Mouse (Mus musculus) cerebellum, adult 11 months (tissue): ENCODE measurements around the gene Akr1b3.
"Not testable (repeated sequence)": the region's sequence is repeated elsewhere in the genome, so short reads cannot be mapped to it uniquely, and the experiment has no call there.

ENCODE experiments used
- DNase-seq: peaks from one replicate; pipeline ENCODE4 v3.0.0; 2022

The Akr1b3 gene

GRCm38 (mm10) chr6:34316854-34317771 lies at the start of gene Akr1b3:
Gene Akr1b3, minus strand, starts transcription at chr6:34317478.
- peak; percentile 82 for DNase-seq

- no peak for DNase-seq
Observed at GRCm38 (mm10) chr6:34364217-34365136, 47.2 kb upstream of the Akr1b3 start.

GRCm38 (mm10) chr6:34355841-34356240 lies 38.6 kb upstream of the Akr1b3 start:
- DNase-seq = no peak

- DNase-seq = no peak
Observed at GRCm38 (mm10) chr6:34355349-34355747, 38.1 kb upstream of the Akr1b3 start.

- DNase-seq = no peak
Observed at GRCm38 (mm10) chr6:34354354-34355348, 37.4 kb upstream of the Akr1b3 start.

- DNase-seq = peak; percentile 62
Observed at GRCm38 (mm10) chr6:34353658-34354353, 36.5 kb upstream of the Akr1b3 start, which contains the start of gene Akr1b8. Gene Akr1b8, plus strand, starts transcription at chr6:34354119.

GRCm38 (mm10) chr6:34352401-34352800 lies 35.1 kb upstream of the Akr1b3 start:
- no peak for DNase-seq

- not testable (repeated sequence) for DNase-seq
Observed at GRCm38 (mm10) chr6:34351481-34351880, 34.2 kb upstream of the Akr1b3 start.

- DNase-seq = no peak
Observed at GRCm38 (mm10) chr6:34350037-34350699, 32.9 kb upstream of the Akr1b3 start.

GRCm38 (mm10) chr6:34346096-34346898 lies 29.0 kb upstream of the Akr1b3 start:
- peak; percentile 39 for DNase-seq

GRCm38 (mm10) chr6:34344935-34345334 lies 27.7 kb upstream of the Akr1b3 start:
- DNase-seq = no peak

- DNase-seq = no peak
Observed at GRCm38 (mm10) chr6:34344135-34344850, 27.0 kb upstream of the Akr1b3 start.

- DNase-seq = no peak
Observed at GRCm38 (mm10) chr6:34343426-34343825, 26.1 kb upstream of the Akr1b3 start.

- no peak for DNase-seq
Observed at GRCm38 (mm10) chr6:34342476-34342875, 25.2 kb upstream of the Akr1b3 start.

- no peak for DNase-seq
Observed at GRCm38 (mm10) chr6:34341991-34342390, 24.7 kb upstream of the Akr1b3 start.

GRCm38 (mm10) chr6:34337799-34338198 lies 20.5 kb upstream of the Akr1b3 start:
- no peak for DNase-seq

GRCm38 (mm10) chr6:34334673-34335072 lies 17.4 kb upstream of the Akr1b3 start:
- DNase-seq = no peak

GRCm38 (mm10) chr6:34331804-34332203 lies 14.5 kb upstream of the Akr1b3 start:
- not testable (repeated sequence) for DNase-seq

GRCm38 (mm10) chr6:34331379-34331778 lies 14.1 kb upstream of the Akr1b3 start:
- no peak for DNase-seq
